31 mouse cellular contexts compared by ENCODE assay signal in the genomic region with DNA sequence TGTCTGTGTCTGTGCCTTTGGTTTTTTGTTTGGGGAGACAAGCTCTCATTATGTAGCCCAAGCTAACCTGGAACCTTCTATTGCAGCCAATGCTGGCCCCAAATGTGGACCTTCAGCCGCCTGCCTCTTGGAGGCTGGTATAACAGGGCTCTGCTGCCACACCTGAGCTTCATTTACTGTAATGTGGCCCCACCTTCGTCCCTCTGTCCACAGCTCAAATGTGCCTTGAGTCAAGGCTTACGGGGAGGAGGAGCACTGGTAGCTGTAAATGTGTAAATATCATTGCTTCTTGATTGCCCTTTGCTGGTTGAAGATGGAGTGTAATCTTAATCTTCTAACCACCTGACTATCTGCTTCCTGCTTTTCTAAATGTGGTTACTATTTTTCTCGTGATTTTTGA.
"Had no signal": no experiment of that assay in that cellular context is flagged by ENCODE, and none has a peak within 500 bp of the region (broad histone marks: within the 10 kb centered on the region; RNA-seq: fewer than 3 reads in every experiment).

No protein-coding gene starts in this region.

- H3K27ac ChIP-seq: heart, embryonic 10.5 days; heart, embryonic 13.5 days; heart, embryonic 15.5 days; hindbrain, embryonic 10.5 days; hindbrain, embryonic 12.5 days; hindbrain, embryonic 15.5 days; hindbrain, postnatal 0 days; kidney, embryonic 15.5 days; kidney, postnatal 0 days; left cerebral cortex, adult 2 months had no signal

- DNase-seq: heart, postnatal 10 days; heart, postnatal 14 days; heart, postnatal 36 days; heart, postnatal 4 days; kidney, adult 11 months; kidney, adult 18-20 months; kidney, adult 2 months; kidney, adult 8-10 months; kidney, adult 9 months; kidney, postnatal 10 days; kidney, postnatal 14 days; kidney, postnatal 25 days; kidney, postnatal 36 days; kidney, postnatal 4 days; layer of hippocampus, postnatal 36 days had no signal

- ATAC-seq: hindbrain, embryonic 16.5 days; inflammation-experienced regulatory T-cells, adult 6 months had no signal

- H3K4me2 ChIP-seq: heart, embryonic 11.5 days; heart, embryonic 12.5 days; heart, embryonic 13.5 days; heart, embryonic 15.5 days; hindbrain, embryonic 12.5 days; kidney, embryonic 15.5 days had no signal

- H3K9ac ChIP-seq: heart, embryonic 12.5 days; heart, embryonic 13.5 days; heart, embryonic 15.5 days; hindbrain, embryonic 12.5 days; hindbrain, embryonic 13.5 days; hindbrain, embryonic 14.5 days; hindbrain, embryonic 15.5 days; kidney, embryonic 15.5 days had no signal

- H3K27me3 ChIP-seq: heart, embryonic 12.5 days; heart, embryonic 13.5 days; heart, embryonic 15.5 days; hindbrain, embryonic 12.5 days; hindbrain, embryonic 13.5 days; hindbrain, embryonic 15.5 days; kidney, embryonic 15.5 days had no signal

- H3K36me3 ChIP-seq: heart, embryonic 10.5 days; heart, embryonic 12.5 days; heart, embryonic 13.5 days; heart, embryonic 15.5 days; hindbrain, embryonic 10.5 days; hindbrain, embryonic 12.5 days; hindbrain, embryonic 13.5 days; hindbrain, embryonic 15.5 days; kidney, embryonic 15.5 days had no signal

- H3K4me3 ChIP-seq: heart, embryonic 10.5 days; heart, embryonic 12.5 days; heart, embryonic 13.5 days; heart, embryonic 15.5 days; hindbrain, embryonic 10.5 days; hindbrain, embryonic 12.5 days; hindbrain, embryonic 13.5 days; kidney, embryonic 15.5 days; left cerebral cortex, adult 2 months had no signal

- H3K9me3 ChIP-seq: heart, embryonic 10.5 days; heart, embryonic 12.5 days; heart, embryonic 13.5 days; heart, embryonic 15.5 days; hindbrain, embryonic 10.5 days; hindbrain, embryonic 12.5 days; hindbrain, embryonic 13.5 days; hindbrain, embryonic 15.5 days; kidney, embryonic 15.5 days had no signal
